Comparison of ENCODE assay signal across 17 mouse cellular contexts in the genomic region with DNA sequence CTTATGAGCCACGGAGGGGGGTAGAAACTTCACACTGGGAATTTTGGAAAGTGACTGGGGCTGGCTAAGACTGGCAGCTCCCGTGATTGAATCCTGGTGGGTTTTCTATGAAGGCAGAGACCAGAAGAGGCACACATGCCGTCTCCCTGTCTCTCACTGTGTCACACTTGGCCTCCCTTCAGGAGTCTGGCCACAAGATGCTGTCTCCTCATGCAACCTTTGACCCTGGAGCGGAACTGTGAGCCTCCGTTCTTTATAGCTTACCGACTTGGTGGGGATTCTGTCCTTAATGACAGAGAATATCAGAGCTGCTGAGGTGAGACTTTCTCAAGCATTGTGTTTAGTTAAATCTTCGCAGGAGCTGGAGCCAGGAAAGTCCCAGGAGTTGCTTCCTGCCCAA.
"Had no signal": no experiment of that assay in that cellular context is flagged by ENCODE, and none has a peak within 500 bp of the region (broad histone marks: within the 10 kb centered on the region; RNA-seq: fewer than 3 reads in every experiment).

No protein-coding gene starts in this region.

- DNase-seq: layer of hippocampus, adult 9-11 months; layer of hippocampus, postnatal 36 days; lung, embryonic 14.5 days; lung, postnatal 10 days; retina, postnatal 1 day; right cerebral cortex, postnatal 4 days; spleen, adult 18-20 months; thymus, adult 2 months; thymus, postnatal 25 days had no signal

- H3K36me3 ChIP-seq: intestine, embryonic 15.5 days; limb, embryonic 15.5 days; liver, embryonic 12.5 days; midbrain, embryonic 15.5 days; neural tube, embryonic 12.5 days had no signal

- H3K27me3 ChIP-seq: intestine, embryonic 15.5 days; limb, embryonic 15.5 days; midbrain, embryonic 15.5 days; neural tube, embryonic 12.5 days had no signal

- H3K9ac ChIP-seq: intestine, embryonic 15.5 days; limb, embryonic 15.5 days; liver, embryonic 12.5 days; lung, embryonic 14.5 days; midbrain, embryonic 15.5 days; neural tube, embryonic 12.5 days had no signal

- H3K4me1 ChIP-seq: midbrain, embryonic 15.5 days had no signal

- H3K4me3 ChIP-seq: intestine, embryonic 15.5 days; limb, embryonic 15.5 days; liver, embryonic 12.5 days; megakaryocyte, embryonic 14.5 days; midbrain, embryonic 15.5 days; neural tube, embryonic 12.5 days had no signal

- H3K9me3 ChIP-seq: intestine, embryonic 15.5 days; limb, embryonic 15.5 days; liver, embryonic 12.5 days; midbrain, embryonic 15.5 days; neural tube, embryonic 12.5 days had no signal

- ATAC-seq: intestine, embryonic 15.5 days; liver, embryonic 12.5 days; midbrain, embryonic 15.5 days had no signal

- H3K27ac ChIP-seq: intestine, embryonic 15.5 days; limb, embryonic 15.5 days; liver, embryonic 12.5 days; macrophage; midbrain, embryonic 15.5 days; neural tube, embryonic 12.5 days had no signal

- H3K4me2 ChIP-seq: intestine, embryonic 15.5 days; limb, embryonic 15.5 days; liver, embryonic 12.5 days; lung, embryonic 14.5 days; midbrain, embryonic 11.5 days; midbrain, embryonic 15.5 days; neural tube, embryonic 12.5 days had no signal
